Mouse (Mus musculus): Measurements from ENCODE around the gene Rnf135. TPM values are rescaled to one million over a fixed set of nuclear protein-coding genes. Genes with fewer than 3 reads are reported as not detected.
"Not testable (repeated sequence)": the region's sequence is repeated elsewhere in the genome, so short reads cannot be mapped to it uniquely, and the experiment has no call there.

The Rnf135 gene
- polyA plus RNA-seq (2012; ENCODE audit: insufficient read depth, insufficient read length, missing spikeins) = 17.9 and 19.4 TPM in 2 replicates

DNA sequence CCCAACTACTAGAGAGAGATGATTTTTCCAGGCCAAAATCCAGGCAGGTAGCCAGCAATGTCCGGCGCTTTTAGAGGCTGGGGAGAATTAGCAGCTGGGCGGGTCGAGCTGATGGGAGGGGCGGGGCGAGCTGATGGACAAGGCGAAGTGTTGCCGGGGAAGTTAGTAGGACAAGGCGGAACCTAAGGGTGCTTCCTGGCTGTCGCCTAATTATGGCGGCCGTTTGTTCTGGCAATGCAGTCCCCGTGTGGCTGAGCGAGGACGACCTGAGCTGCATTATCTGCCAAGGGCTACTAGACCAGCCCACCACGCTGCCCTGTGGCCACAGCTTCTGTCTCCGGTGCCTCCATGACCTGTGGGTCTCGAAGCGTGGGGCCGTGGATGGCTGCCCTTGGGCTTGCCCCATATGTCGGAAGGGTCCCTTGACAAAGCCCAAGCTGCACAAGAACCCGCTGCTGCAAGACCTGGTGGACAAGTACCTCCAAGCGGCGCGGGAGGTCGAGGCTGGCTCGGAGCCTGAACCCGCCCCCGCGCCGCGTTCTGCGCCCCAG, at the start of gene Rnf135:
TSS of gene Rnf135 (plus strand) at position 147 of the 551 bp plus-strand sequence.
- Histone ChIP-seq H3K27ac (ENCODE audit: insufficient read depth, low read depth, low read length) (peak within 1 kb of the TSS; percentile 87), H3K4me1 (ENCODE audit: control insufficient read depth, insufficient read depth, low read length) (peaks cover 19% of the 10 kb centered on the region), H3K4me3 (ENCODE audit: insufficient read depth, low read length) (peak within 1 kb of the TSS; percentile 100)
- TF ChIP-seq POLR2A (IDR thresholded peaks at IDR 0.05; ENCODE audit: borderline replicate concordance, low read depth, low read length) (peak; percentile 43; the same call in 1 of the 2 replicates), CTCF (IDR thresholded peaks at IDR 0.05; ENCODE audit: low read depth, low read length) (no peak)

DNA sequence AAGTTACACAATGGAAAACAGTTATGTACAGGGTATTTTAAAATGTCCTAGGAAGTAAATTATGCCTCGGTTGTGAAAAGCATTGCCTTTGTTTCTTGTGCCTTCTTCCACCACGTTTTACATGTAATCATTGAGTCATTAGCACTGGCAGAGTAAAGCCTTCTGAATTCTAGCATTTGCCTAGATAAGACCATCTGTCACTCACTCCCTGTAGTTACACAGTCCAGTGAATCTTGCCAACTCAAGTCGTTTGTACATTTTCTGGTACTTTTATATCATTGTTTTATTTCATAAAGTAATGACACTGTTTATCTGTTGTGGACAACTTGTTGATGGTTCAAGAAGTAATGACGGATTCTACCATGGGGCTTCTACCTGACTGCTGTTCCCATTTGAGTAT, 48.9 kb upstream of the Rnf135 start:
- TF ChIP-seq POLR2A (IDR thresholded peaks at IDR 0.05; ENCODE audit: borderline replicate concordance, low read depth, low read length) (no peak), CTCF (IDR thresholded peaks at IDR 0.05; ENCODE audit: low read depth, low read length) (no peak)
- Histone ChIP-seq H3K27ac (ENCODE audit: insufficient read depth, low read depth, low read length) (no peak overlapping the region), H3K4me1 (ENCODE audit: control insufficient read depth, insufficient read depth, low read length) (peaks cover 4% of the 10 kb centered on the region), H3K4me3 (ENCODE audit: insufficient read depth, low read length) (no peak overlapping the region)

DNA sequence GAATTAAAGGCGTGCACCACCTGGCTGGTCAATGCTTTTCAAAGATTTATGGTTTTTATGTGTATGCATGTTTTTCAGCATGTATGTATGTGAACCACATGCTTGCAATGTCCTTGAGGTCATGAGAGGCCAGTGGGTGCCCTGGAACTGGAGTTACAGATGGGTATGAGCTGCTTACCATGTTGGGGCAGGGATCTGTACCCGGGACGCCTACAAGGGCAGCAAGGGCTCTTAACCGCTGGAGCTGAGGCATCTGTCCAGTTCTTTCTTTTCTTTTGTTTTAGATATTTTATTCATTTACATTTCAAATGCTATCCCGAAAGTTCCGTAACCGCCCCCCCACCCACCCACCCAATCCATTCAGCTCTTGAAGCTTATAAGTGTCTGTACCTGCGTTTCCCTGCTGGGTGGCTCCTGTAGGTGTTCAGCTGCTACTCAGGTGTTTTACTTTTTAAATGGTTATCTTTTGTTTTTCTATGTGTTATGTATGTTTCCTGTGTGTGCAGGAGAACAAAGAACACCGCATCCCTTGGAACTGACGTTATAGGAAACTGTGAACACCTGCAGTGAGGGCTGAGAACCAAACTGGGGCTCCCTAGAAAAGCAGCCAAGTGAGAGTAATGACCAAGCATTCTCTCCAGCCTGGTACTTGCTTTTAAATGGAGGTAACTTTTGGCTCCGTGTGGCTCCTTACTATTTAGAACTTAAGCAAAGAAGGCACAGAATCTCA, 47.5 kb upstream of the Rnf135 start:
- Histone ChIP-seq H3K4me1 (ENCODE audit: control insufficient read depth, insufficient read depth, low read length) (peaks cover 10% of the 10 kb centered on the region), H3K4me3 (ENCODE audit: insufficient read depth, low read length) (no peak overlapping the region), H3K27ac (ENCODE audit: insufficient read depth, low read depth, low read length) (no peak overlapping the region)
- no peak for TF ChIP-seq POLR2A (IDR thresholded peaks at IDR 0.05; ENCODE audit: borderline replicate concordance, low read depth, low read length)

DNA sequence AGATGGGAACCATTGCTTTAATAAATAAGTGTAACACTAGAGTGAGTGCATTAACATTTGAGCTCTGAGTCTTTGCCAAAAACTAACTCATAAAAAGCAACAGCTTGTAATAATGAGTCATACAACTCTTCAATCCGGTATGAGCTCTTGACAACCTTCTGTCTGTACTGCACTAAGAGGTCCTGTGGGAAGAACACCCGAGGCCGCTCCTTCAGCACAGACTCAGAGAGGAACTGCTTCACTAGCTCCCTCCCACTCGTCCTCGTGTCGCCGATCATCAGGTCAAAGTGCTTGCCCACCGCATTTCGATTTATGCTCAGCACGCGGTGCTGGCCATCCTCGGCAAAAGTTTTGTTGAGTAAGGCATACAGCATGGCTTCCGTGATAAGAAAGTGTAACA, 46.9 kb upstream of the Rnf135 start:
- Histone ChIP-seq H3K27ac (ENCODE audit: insufficient read depth, low read depth, low read length) (no peak overlapping the region), H3K4me3 (ENCODE audit: insufficient read depth, low read length) (no peak overlapping the region), H3K4me1 (ENCODE audit: control insufficient read depth, insufficient read depth, low read length) (peaks cover 11% of the 10 kb centered on the region)
- TF ChIP-seq CTCF (IDR thresholded peaks at IDR 0.05; ENCODE audit: low read depth, low read length) (no peak), POLR2A (IDR thresholded peaks at IDR 0.05; ENCODE audit: borderline replicate concordance, low read depth, low read length) (no peak)

DNA sequence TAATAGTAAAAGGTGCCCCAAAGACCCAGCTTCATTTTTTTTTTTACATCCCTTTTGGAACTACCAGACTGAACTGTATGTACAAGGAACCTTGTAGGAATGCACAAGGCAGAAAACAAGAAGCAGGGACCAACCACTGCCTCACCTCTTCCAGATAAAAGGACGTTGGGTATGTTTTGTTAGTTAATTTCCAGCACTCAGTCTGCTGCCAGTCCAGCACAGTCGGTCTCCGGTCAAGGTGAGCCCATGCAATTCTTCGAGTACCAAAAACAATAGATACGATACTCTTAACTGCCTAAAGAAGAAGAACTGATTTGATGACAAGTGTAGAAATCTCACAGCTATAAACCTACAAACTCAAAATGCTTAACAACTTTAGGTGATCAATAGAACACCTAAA, 45.9 kb upstream of the Rnf135 start:
- H3K27ac ChIP-seq (ENCODE audit: insufficient read depth, low read depth, low read length) = no peak overlapping the region
- no peak for TF ChIP-seq CTCF (IDR thresholded peaks at IDR 0.05; ENCODE audit: low read depth, low read length)
- no peak for TF ChIP-seq POLR2A (IDR thresholded peaks at IDR 0.05; ENCODE audit: borderline replicate concordance, low read depth, low read length)
- H3K4me1 ChIP-seq (ENCODE audit: control insufficient read depth, insufficient read depth, low read length) = peaks cover 11% of the 10 kb centered on the region
- no peak overlapping the region for H3K4me3 ChIP-seq (ENCODE audit: insufficient read depth, low read length)

DNA sequence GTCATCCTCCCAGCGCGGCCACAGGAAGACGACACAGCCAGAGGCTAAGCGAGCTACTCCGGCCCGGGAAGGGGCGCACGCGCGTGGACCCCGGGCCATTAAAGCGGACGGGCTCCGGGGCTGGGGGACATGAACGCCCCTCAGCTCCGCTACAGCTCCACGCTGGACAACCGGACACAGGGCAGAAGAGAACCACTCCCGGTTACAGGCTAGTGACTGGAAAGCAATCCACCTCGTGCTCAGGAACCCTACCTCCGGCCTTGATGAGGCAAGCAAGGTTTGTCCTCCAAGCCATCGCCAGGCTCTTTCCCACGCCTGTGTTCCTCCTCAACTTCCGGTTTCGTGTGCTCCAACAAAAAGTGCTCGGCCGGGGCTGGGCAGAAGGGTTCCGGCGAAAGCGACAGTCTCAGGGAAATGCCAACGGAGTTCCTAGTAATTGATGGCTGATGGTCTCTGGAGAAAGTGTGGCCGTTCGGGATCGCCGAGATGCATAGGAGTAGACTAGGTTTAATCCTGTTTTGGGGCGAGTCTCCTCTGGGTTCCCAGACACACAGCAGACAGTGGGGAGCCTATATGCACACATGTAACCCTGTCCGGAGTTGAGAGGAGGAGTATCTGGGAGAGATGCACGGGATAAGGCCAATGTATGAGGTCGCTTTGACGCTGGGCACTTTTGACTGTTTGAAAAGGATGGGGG, 41.7 kb upstream of the Rnf135 start, which contains the start of gene Tefm:
TSS of gene Tefm (minus strand) at position 351 of the 697 bp plus-strand sequence.
- Histone ChIP-seq H3K4me1 (ENCODE audit: control insufficient read depth, insufficient read depth, low read length) (peaks cover 25% of the 10 kb centered on the region), H3K4me3 (ENCODE audit: insufficient read depth, low read length) (peak within 1 kb of the TSS; percentile 92), H3K27ac (ENCODE audit: insufficient read depth, low read depth, low read length) (peak within 1 kb of the TSS; percentile 74)
- no peak for TF ChIP-seq CTCF (IDR thresholded peaks at IDR 0.05; ENCODE audit: low read depth, low read length)
- no peak for TF ChIP-seq POLR2A (IDR thresholded peaks at IDR 0.05; ENCODE audit: borderline replicate concordance, low read depth, low read length)

DNA sequence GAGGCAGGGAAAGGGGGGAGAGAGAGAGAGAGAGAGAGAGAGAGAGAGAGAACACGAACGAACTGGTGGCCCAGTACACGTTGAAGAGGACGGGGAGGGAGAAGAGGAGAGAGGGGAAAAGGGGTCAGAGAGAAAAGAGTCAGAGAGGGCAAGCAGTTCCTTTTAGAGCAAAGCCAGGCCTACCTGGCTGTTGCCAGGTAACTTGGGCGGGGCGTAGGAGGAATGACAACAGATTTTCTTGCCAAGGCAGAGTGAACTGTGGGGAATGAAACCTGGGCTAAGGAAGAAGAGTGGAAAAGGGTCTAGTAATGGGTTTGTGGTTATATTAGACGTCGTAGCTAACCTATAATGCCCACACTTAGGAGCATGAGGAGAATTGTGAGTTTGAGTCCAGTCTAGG, 40.8 kb upstream of the Rnf135 start:
- Histone ChIP-seq H3K4me3 (ENCODE audit: insufficient read depth, low read length) (peak overlapping the region; percentile 92), H3K4me1 (ENCODE audit: control insufficient read depth, insufficient read depth, low read length) (peaks cover 28% of the 10 kb centered on the region), H3K27ac (ENCODE audit: insufficient read depth, low read depth, low read length) (no peak overlapping the region)
- TF ChIP-seq POLR2A (IDR thresholded peaks at IDR 0.05; ENCODE audit: borderline replicate concordance, low read depth, low read length) (no peak), CTCF (IDR thresholded peaks at IDR 0.05; ENCODE audit: low read depth, low read length) (no peak)

DNA sequence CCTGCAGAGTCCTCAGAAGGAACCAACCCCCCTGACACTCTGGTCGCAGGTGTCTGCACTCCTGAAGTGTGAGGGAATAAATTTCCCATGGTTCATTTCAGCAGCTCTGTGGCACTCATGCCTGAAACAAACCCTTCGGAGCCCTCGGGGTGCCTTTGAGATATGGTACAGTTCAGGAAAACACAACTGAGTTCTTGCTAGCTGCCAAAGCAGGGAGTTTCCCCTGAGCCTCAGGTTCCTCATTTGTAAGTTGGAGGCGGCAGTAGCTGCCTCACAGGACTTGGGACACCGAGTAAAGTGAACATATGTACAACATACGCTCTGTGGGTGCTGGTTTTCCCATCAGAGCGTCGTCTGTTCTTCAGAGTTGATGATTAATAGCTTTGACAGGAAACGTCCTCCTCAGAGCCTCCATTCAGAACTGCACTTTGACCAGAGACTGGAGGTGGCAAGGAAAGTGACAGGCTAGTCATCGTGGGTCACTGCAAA, 37.8 kb upstream of the Rnf135 start:
- H3K4me1 ChIP-seq (ENCODE audit: control insufficient read depth, insufficient read depth, low read length) = peaks cover 23% of the 10 kb centered on the region
- H3K27ac ChIP-seq (ENCODE audit: insufficient read depth, low read depth, low read length) = peak overlapping the region; percentile 89
- H3K4me3 ChIP-seq (ENCODE audit: insufficient read depth, low read length) = peak overlapping the region; percentile 36
- TF ChIP-seq POLR2A (IDR thresholded peaks at IDR 0.05; ENCODE audit: borderline replicate concordance, low read depth, low read length) = no peak
- TF ChIP-seq CTCF (IDR thresholded peaks at IDR 0.05; ENCODE audit: low read depth, low read length) = no peak

DNA sequence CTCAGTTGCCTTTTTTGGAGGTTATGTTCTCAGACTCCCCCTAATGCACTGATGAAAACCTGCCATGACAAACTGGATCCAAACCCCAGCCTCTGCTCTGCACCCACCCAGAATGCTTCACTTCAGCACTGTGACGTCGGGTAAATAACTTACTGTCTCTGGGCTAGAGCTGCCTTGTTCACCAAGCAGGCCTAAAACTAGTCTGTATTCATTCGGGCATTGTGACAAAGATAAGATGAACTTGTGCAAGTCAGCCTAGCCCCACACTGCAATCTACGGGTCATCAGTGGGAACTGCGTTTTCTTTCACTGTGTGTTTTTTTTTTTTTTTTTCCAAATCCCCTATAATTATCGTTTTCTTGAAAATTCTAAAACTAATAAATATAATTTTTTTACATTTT, 35.9 kb upstream of the Rnf135 start:
- H3K27ac ChIP-seq (ENCODE audit: insufficient read depth, low read depth, low read length) = no peak overlapping the region
- TF ChIP-seq CTCF (IDR thresholded peaks at IDR 0.05; ENCODE audit: low read depth, low read length) (no peak), POLR2A (IDR thresholded peaks at IDR 0.05; ENCODE audit: borderline replicate concordance, low read depth, low read length) (no peak)
- H3K4me1 ChIP-seq (ENCODE audit: control insufficient read depth, insufficient read depth, low read length) = peaks cover 27% of the 10 kb centered on the region
- no peak overlapping the region for H3K4me3 ChIP-seq (ENCODE audit: insufficient read depth, low read length)

DNA sequence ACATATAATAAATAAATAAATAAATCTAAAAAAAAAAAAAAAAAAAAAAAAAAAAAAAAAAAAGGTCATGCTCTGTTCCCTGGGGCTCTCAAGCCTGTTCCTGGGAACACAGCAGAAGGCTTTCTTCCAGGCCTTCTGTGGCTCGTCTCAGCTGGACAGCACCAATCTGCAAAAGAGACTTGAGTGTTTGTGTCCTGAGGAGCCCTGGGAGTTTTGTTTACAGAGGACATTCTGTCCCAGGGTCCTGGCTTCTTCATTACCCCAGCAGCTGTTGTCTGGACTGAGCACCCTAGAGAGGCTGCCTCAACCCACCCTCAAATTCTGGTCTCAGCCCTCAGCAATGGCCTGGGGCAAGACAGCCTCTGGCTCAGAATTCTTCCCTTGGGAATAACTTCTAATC, 35.3 kb upstream of the Rnf135 start:
- H3K4me3 ChIP-seq (ENCODE audit: insufficient read depth, low read length) = no peak overlapping the region
- H3K4me1 ChIP-seq (ENCODE audit: control insufficient read depth, insufficient read depth, low read length) = peaks cover 25% of the 10 kb centered on the region
- TF ChIP-seq CTCF (IDR thresholded peaks at IDR 0.05; ENCODE audit: low read depth, low read length) (no peak), POLR2A (IDR thresholded peaks at IDR 0.05; ENCODE audit: borderline replicate concordance, low read depth, low read length) (no peak)
- H3K27ac ChIP-seq (ENCODE audit: insufficient read depth, low read depth, low read length) = no peak overlapping the region

DNA sequence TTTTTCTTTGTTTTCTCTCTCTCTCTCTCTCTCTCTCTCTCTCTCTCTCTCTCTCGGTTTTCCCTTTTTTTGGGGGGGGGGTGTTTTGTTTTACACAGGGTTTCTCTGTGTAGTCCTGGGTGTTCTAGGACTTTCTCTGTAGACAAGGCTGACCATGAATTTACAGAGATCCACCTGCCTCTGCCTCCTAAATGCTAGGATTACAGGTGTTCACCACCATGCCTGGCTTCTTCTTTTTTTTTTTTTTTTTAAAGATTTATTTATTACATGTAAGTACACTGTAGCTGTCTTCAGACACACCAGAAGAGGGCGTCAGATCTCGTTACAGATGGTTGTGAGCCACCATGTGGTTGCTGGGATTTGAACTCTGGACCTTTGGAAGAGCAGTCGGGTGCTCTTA, 34.7 kb upstream of the Rnf135 start:
- H3K27ac ChIP-seq (ENCODE audit: insufficient read depth, low read depth, low read length); H3K4me3 ChIP-seq (ENCODE audit: insufficient read depth, low read length): not testable (repeated sequence)
- H3K4me1 ChIP-seq (ENCODE audit: control insufficient read depth, insufficient read depth, low read length) = peaks cover 28% of the 10 kb centered on the region
